Mouse (Mus musculus) liver, adult 2 months (tissue): ENCODE data around the gene Phlda1.

ENCODE experiments used
- CTCF ChIP-seq: fragments of 200-500 bp; IDR thresholded peaks from 2 replicates; pipeline ENCODE4 v1.5.1; 2011; ENCODE audit warnings: low read depth, low read length, control low read depth
- POLR2A ChIP-seq: fragments of 200-500 bp; IDR thresholded peaks from 2 replicates; pipeline ENCODE4 v1.6.1; 2011; ENCODE audit warnings: low read length, control low read depth; ENCODE audit not compliant: insufficient read depth; ENCODE audit errors: extremely low read depth

DNA sequence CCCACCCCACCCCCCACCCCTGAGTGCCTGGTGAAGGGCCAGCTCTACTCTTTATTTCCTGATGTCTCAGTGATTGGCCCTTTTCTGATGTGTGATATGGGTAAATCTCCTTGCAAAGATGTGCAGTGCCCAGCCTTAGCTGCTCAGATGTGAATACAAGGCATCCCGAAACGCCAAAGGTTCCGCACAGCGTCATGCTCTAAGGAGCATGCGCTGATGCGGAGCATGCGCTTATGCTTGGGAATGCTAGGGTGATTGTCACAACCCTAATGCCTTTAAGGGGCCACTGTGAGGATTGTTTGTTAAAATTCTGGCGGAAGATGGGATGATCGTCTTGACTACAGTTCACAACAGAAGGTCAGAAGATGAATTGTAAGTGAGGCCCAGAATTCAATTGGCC lies 34.6 kb downstream of the Phlda1 start:
- TF ChIP-seq CTCF (no peak), POLR2A (no peak)
